Mouse (Mus musculus) layer of hippocampus, adult 2 months (tissue): ENCODE data around the gene Saal1. TPM values are rescaled to one million over a fixed set of nuclear protein-coding genes. Genes with fewer than 3 reads are reported as not detected.
"Not testable (repeated sequence)": the region's sequence is repeated elsewhere in the genome, so short reads cannot be mapped to it uniquely, and the experiment has no call there.

Experiments
- DNase-seq, 2 experiments: peaks; one replicate each; pipeline ENCODE4 v3.0.0; 2022; ENCODE audit warnings: low spot score in 2 of 2
- H3K27ac ChIP-seq: fragments of 200-600 bp; 2 replicates; pipeline ENCODE4 v1.8.1; 2022
- H3K4me3 ChIP-seq: fragments of 200-600 bp; 2 replicates; pipeline ENCODE4 v1.8.1; 2022; ENCODE audit warnings: mild to moderate bottlenecking
- CTCF ChIP-seq: fragments of 200-600 bp; conservative IDR thresholded peaks from 2 replicates; pipeline ENCODE4 v1.8.1; 2022; ENCODE audit warnings: antibody characterized with exemption, mild to moderate bottlenecking, moderate library complexity
- long read RNA-seq, 2 experiments: library from polyadenylated mRNA; stranded (forward); transcript quantifications; one replicate each; pipeline ENCODE4 v2.0.0; 2021; ENCODE audit warnings: borderline mapping rate in 2 of 2
- total RNA-seq, 2 experiments: library from RNA; stranded (reverse); gene quantifications; 2 replicates each; pipeline ENCODE4 v1.2.3; 2021

Gene Saal1
- total RNA-seq = 10 to 100 TPM; 11.0 to 11.2 TPM
- long read RNA-seq, experiment 1, full-length matches to known transcripts = 7 of 9 reads
- long read RNA-seq, experiment 1, partial matches to known transcripts = 1 of 9 reads
- long read RNA-seq, experiment 1, other reads (novel, unspliced or antisense) = 1 of 9 reads
- long read RNA-seq, experiment 2, full-length matches to known transcripts = 10 of 11 reads
- long read RNA-seq, experiment 2, partial matches to known transcripts = 0 of 11 reads
- long read RNA-seq, experiment 2, other reads (novel, unspliced or antisense) = 1 of 11 reads

DNA sequence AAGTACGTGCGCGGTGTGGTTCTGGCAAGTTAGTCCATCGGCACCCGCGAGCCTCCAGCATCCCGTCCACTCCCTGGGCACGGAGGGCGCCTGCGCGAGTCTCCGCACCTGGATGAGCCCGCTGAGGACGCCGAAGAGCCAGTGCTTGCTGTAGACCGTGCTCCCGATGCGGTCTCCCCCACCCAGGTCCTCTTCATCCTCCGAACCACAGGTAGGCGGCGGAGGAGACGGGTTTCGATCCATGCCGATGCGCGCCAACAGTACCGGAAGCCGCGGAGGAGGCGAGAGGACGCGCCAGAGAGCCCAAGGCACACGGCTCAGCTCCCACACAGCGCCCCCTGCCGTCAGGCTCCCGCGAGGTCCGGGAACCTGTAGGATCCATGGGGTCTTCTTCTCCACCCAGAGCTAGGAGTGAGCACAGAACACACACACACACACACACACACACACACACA is at the start of gene Saal1:
Saal1 (minus strand) TSS at position 291 of the 455 bp plus-strand sequence.
- peak; percentile 77 to 87 for DNase-seq
- Histone ChIP-seq H3K27ac (peak within 1 kb of the TSS; percentile 96), H3K4me3 (peak within 1 kb of the TSS; percentile 95)
- TF ChIP-seq CTCF = peak; percentile 80

DNA sequence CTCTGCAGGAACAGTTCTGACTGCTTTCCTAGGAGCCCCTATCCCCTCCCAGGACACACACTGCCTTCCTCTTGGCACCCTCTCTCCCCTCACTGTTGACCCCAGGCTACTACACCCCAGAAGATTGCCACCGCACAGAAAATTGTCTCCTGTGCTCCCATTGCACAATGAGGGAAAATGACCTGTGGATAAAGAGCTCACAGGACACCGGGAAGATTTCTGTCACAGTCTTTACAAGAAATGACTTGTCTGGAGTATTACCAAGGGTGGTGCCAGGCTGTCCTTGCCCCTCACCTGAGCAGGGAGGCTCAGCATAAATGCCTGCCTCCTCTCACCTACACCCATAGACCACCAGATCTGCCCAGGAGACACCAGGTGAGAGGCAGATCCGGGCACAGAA is 41.0 kb upstream of the Saal1 start, which contains the start of gene Saa2:
Saa2 (plus strand) TSS at position 301 of the 400 bp plus-strand sequence.
- Histone ChIP-seq H3K4me3 (no peak within 1 kb of the TSS), H3K27ac (no peak within 1 kb of the TSS)
- no peak for DNase-seq
- no peak for TF ChIP-seq CTCF

- no peak overlapping the region for H3K27ac ChIP-seq
- no peak overlapping the region for H3K4me3 ChIP-seq
- no peak for TF ChIP-seq CTCF
- no peak for DNase-seq
These were observed 38.0 kb upstream of the Saal1 start for GRCm38 (mm10) chr7:46748459-46748858.

DNA sequence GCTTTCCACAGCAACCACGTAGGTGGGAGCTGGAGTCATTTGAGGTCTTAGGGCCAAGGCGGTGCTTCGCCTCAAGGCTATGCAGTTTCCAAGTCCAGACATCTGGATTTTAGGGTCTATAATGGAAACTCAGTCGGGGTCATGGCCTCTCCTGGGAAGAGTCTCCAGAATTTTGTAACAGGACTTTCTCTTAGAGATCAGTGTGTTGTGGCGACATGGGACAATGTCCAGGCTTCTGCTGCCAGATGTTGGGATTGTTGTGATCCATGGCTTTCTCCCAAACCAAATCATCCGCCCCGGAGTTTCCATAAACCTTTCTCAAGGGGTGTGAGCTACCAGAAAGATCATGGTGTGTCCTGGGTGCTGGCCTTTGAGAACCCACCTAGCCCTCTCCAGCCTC is 35.9 kb upstream of the Saal1 start:
- Histone ChIP-seq H3K27ac (no peak overlapping the region), H3K4me3 (no peak overlapping the region)
- DNase-seq = no peak
- no peak for TF ChIP-seq CTCF

DNA sequence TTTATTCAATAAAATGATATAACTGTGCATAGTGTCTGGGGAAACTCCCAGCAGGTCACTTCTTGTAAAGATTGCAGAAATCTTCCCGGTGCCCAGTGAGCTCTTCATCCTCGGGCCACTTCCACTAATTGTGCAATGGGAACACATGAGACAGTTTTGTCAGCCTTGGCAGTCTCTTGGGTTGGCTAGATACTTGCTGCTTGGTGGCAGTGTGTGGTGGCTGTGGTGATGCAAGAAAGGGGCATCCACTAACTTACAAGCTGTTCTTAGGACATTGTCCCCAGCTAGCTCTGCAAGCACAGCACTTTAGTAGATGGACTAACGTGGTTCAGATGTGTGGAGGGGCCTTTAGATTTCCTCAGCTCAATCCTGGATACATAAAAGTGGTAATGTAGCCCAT is 35.3 kb upstream of the Saal1 start:
- Histone ChIP-seq H3K27ac (no peak overlapping the region), H3K4me3 (no peak overlapping the region)
- TF ChIP-seq CTCF = no peak
- no peak for DNase-seq

DNA sequence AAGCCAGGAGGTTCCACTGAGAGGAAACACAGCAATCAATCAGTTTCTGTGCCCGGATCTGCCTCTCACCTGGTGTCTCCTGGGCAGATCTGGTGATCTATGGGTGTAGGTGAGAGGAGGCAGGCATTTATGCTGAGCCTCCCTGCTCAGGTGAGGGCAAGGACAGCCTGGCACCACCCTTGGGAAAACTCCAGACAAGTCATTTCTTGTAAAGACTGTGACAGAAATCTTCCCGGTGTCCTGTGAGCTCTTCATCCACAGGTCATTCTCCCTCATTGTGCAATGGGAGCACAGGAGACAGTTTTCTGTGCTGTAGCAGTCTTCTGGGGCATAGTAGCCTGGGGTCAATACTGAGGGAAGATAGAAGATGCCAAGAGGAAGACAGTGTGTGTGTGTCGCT is 32.4 kb upstream of the Saal1 start, which contains the start of gene Saa1:
Saa1 (minus strand) TSS at position 101 of the 400 bp plus-strand sequence.
- not testable (repeated sequence) for DNase-seq

GRCm38 (mm10) chr7:46740041-46740440 is 29.6 kb upstream of the Saal1 start:
- not testable (repeated sequence) for H3K4me3 ChIP-seq, DNase-seq, H3K27ac ChIP-seq

More for the DNA sequence above, 32.4 kb upstream of the Saal1 start, which contains the start of gene Saa1:
- H3K4me3 ChIP-seq, H3K27ac ChIP-seq: not testable (repeated sequence)

DNA sequence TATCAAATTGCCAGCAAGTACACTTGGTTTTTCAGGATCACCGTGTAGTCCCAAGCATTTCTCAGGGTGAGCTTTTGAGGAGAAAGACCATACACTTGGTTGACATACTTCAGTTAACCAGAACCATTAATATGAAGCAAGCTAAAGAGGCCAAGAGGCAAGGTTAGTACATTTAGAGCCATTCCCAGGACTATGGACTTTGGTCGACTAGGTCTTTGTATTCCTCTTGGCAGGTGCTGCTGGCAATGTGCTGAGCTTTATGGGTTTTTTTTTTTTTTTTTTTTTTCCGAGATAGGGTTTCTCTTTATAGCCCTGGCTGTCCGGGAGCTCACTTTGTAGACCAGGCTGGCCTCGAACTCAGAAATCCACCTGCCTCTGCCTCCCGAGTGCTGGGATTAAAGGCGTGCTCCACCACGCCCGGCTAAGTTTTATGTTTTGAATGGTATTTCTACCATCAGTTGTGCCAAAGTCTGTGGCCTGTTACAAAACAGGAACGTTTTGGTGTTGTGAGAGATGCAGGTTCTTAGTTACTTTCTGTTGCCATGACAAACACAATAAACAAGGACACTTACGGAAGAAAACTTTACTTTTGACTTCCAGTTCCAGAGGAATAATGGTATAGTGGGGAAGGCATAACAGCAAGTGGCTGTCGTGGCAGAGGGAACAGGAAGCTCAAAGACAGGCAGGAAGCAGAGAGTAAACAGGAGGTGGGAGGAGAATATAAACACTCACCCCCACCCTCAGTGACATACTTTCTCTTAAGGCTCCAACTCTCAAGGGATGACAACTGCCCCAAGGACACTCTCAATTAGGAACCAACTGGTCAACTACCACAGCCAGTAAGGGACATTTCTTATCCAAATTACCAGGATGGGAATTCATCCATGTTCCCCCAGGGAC is 28.3 kb upstream of the Saal1 start:
- DNase-seq = no peak
- TF ChIP-seq CTCF = no peak
- Histone ChIP-seq H3K27ac (no peak overlapping the region), H3K4me3 (no peak overlapping the region)

GRCm38 (mm10) chr7:46734983-46735382 is 24.5 kb upstream of the Saal1 start:
- H3K27ac ChIP-seq = no peak overlapping the region

DNA sequence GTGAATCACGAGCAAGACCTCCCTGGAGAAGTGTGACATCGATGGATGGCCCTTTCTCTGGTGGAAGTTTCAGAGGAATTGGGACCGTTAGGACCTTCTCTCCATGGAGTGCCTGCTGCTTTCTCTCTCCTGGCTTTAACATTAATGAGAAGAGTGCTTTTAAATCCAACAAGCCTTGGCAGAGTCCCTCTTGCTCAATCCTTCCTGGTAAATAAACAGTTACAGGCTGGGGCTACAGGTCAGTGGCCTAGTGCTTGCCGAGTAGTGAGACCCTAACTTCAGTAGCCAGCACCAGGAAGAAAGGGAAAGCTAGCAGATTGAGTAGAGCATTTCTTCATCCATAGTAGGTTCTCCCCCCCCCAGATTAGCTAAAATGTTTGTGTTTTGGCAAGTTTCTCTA is 22.0 kb upstream of the Saal1 start, which contains the start of gene Saa4:
Saa4 (minus strand) TSS at position 146 of the 400 bp plus-strand sequence.
- TF ChIP-seq CTCF = no peak
- Histone ChIP-seq H3K27ac (no peak within 1 kb of the TSS), H3K4me3 (no peak within 1 kb of the TSS)
- DNase-seq = no peak

More at GRCm38 (mm10) chr7:46734983-46735382, 24.5 kb upstream of the Saal1 start:
- TF ChIP-seq CTCF = no peak
- no peak overlapping the region for H3K4me3 ChIP-seq
- DNase-seq = no peak

- DNase-seq = no peak
- TF ChIP-seq CTCF = no peak
These were observed 17.1 kb upstream of the Saal1 start for GRCm38 (mm10) chr7:46727584-46727983.

GRCm38 (mm10) chr7:46724396-46724795 is 13.9 kb upstream of the Saal1 start:
- no peak overlapping the region for H3K27ac ChIP-seq
- peak; percentile 33 to 50 for DNase-seq
- no peak overlapping the region for H3K4me3 ChIP-seq
- TF ChIP-seq CTCF = no peak

More at GRCm38 (mm10) chr7:46727584-46727983, 17.1 kb upstream of the Saal1 start:
- Histone ChIP-seq H3K27ac (no peak overlapping the region), H3K4me3 (no peak overlapping the region)

DNA sequence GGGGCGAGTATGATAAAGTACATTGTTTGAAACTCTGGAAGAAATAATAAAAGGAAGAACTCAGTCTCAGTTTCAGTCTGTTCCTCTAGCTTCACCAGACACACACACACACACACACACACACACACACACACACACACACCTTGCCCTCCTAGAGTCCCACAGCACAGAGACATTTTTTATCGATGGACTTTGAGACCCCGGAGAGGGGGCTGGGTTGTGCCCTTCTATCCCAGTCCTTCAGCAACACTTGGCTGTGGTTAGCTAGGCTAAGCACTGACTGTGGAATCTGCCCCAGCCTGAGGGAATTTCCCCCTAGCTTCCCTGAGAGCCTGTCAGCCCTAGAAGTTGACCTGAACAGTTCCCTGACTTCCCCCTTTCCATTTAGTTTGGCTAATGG is 13.4 kb upstream of the Saal1 start:
- no peak for DNase-seq
- no peak for TF ChIP-seq CTCF
- H3K4me3 ChIP-seq = no peak overlapping the region
- H3K27ac ChIP-seq = no peak overlapping the region
